Mouse (Mus musculus) small intestine, adult 2 months (tissue): ENCODE measurements around the gene Asb1. TPM values are rescaled to one million over a fixed set of nuclear protein-coding genes. Genes with fewer than 3 reads are reported as not detected.
A peak's percentile ranks its signal among the peaks of the same experiment; 100 is the strongest.

Experiments
- H3K27ac ChIP-seq: fragments of 200-500 bp; 2 replicates; pipeline ENCODE4 v1.5.1; 2012; ENCODE audit warnings: low read depth, low read length, control low read depth, inconsistent platforms; ENCODE audit not compliant: insufficient read depth
- H3K27me3 ChIP-seq: fragments of 200-500 bp; 2 replicates; pipeline ENCODE4 v1.6.1; 2012; ENCODE audit warnings: mild to moderate bottlenecking, moderate library complexity, low read length, inconsistent platforms; ENCODE audit not compliant: control insufficient read depth, insufficient read depth
- H3K36me3 ChIP-seq: fragments of 200-500 bp; 2 replicates; pipeline ENCODE4 v1.6.1; 2012; ENCODE audit warnings: mild to moderate bottlenecking, low read length, control low read depth, inconsistent platforms; ENCODE audit not compliant: control insufficient read depth, insufficient read depth
- H3K4me1 ChIP-seq: fragments of 200-500 bp; 2 replicates; pipeline ENCODE4 v1.6.1; 2012; ENCODE audit warnings: low read length, inconsistent platforms, mixed read lengths; ENCODE audit not compliant: control insufficient read depth, insufficient read depth, insufficient read length
- H3K4me3 ChIP-seq: fragments of 200-500 bp; 2 replicates; pipeline ENCODE4 v1.5.1; 2012; ENCODE audit warnings: low read depth, mild to moderate bottlenecking, control low read depth, inconsistent platforms, low read length, moderate library complexity
- CTCF ChIP-seq: fragments of 200-500 bp; IDR thresholded peaks from 2 replicates; pipeline ENCODE4 v1.5.1; 2012; ENCODE audit warnings: low read depth, mild to moderate bottlenecking, control low read depth, inconsistent platforms, low read length, moderate library complexity, mixed read lengths; ENCODE audit not compliant: insufficient replicate concordance, insufficient read length; ENCODE audit errors: extremely low read depth
- POLR2A ChIP-seq: fragments of 200-500 bp; IDR thresholded peaks from 2 replicates; pipeline ENCODE4 v1.6.1; 2012; ENCODE audit warnings: low read depth, mild to moderate bottlenecking, control low read depth, inconsistent platforms, low read length, moderate library complexity
- WGBS: fragments of 180-500 bp; shearing (Covaris S2); methylation state at CpG from one replicate; pipeline ENCODE4 v1.1.7; 2018; 5-methylcytosine and 5-hydroxymethylcytosine counted together
- polyA plus RNA-seq: library from polyadenylated mRNA; depleted of rRNA; stranded (reverse); fragments of >200 nt; gene quantifications from 2 replicates; pipeline ENCODE4 v1.2.3, GENCODE M21; 2012; rRNA removed

The Asb1 gene
- polyA plus RNA-seq, result 2.1 and 2.3 TPM in 2 replicates

- Histone ChIP-seq H3K27ac (no peak within 1 kb of the TSS), H3K4me1 (peaks cover 12% of the 10 kb centered on the region), H3K27me3 (no peaks in the 10 kb centered on the region), H3K4me3 (peak within 1 kb of the TSS; percentile 90), H3K36me3 (no peaks in the 10 kb centered on the region)
- under 1% methylated on average over 41 of the region's 41 CpGs for WGBS
- TF ChIP-seq CTCF (no peak), POLR2A (peak; percentile 63; the same call in 1 of the 2 replicates)
Observed at GRCm38 (mm10) chr1:91540271-91540826, at the start of gene Asb1. Asb1 (plus strand) TSS chr1:91540544.

- TF ChIP-seq CTCF, result no peak
- no peak for TF ChIP-seq POLR2A
- WGBS, result 64% methylated on average over 2 of the region's 2 CpGs
- Histone ChIP-seq H3K27me3 (no peaks in the 10 kb centered on the region), H3K4me1 (peaks cover 4% of the 10 kb centered on the region; the same call in 1 of the 2 replicates), H3K27ac (no peak overlapping the region), H3K36me3 (no peaks in the 10 kb centered on the region), H3K4me3 (no peak overlapping the region)
Observed at GRCm38 (mm10) chr1:91492740-91493139, 47.6 kb upstream of the Asb1 start.

GRCm38 (mm10) chr1:91493938-91494337 is 46.4 kb upstream of the Asb1 start:
- H3K36me3 ChIP-seq, result no peaks in the 10 kb centered on the region
- no peak overlapping the region for H3K4me3 ChIP-seq
- TF ChIP-seq CTCF, result no peak
- TF ChIP-seq POLR2A, result no peak
- H3K27me3 ChIP-seq, result no peaks in the 10 kb centered on the region
- 42% methylated on average over 3 of the region's 3 CpGs for WGBS
- H3K4me1 ChIP-seq, result peaks cover 4% of the 10 kb centered on the region; the same call in 1 of the 2 replicates
- H3K27ac ChIP-seq, result no peak overlapping the region

- H3K27ac ChIP-seq, result no peak within 1 kb of the TSS
- H3K4me1 ChIP-seq, result peaks cover 4% of the 10 kb centered on the region; the same call in 1 of the 2 replicates
- no peaks in the 10 kb centered on the region for H3K27me3 ChIP-seq
- WGBS, result under 1% methylated on average over 79 of the region's 79 CpGs
- 0 out of 2 replicates have a peak, but pooled peaks cover 1% of the 10 kb centered on the region for H3K36me3 ChIP-seq
- TF ChIP-seq CTCF (no peak), POLR2A (peak; percentile 22; the same call in 1 of the 2 replicates)
- H3K4me3 ChIP-seq, result peak within 1 kb of the TSS; percentile 90
Observed at GRCm38 (mm10) chr1:91494457-91495140, 45.7 kb upstream of the Asb1 start, which contains the start of gene Traf3ip1. Traf3ip1 (plus strand) TSS chr1:91494647.

- TF ChIP-seq POLR2A (no peak), CTCF (no peak)
- H3K27me3 ChIP-seq, result no peaks in the 10 kb centered on the region
- peaks cover 4% of the 10 kb centered on the region; the same call in 1 of the 2 replicates for H3K4me1 ChIP-seq
- H3K27ac ChIP-seq, result no peak overlapping the region
- 24% methylated on average over 5 of the region's 5 CpGs for WGBS
- H3K4me3 ChIP-seq, result peak overlapping the region; percentile 90
- 0 out of 2 replicates have a peak, but pooled peaks cover 1% of the 10 kb centered on the region for H3K36me3 ChIP-seq
Observed at GRCm38 (mm10) chr1:91495321-91495720, 45.0 kb upstream of the Asb1 start.

- TF ChIP-seq POLR2A (no peak), CTCF (no peak)
- WGBS, result 96% methylated on average over 6 of the region's 6 CpGs
- no peaks in the 10 kb centered on the region for H3K27me3 ChIP-seq
Observed at GRCm38 (mm10) chr1:91498579-91498978, 41.8 kb upstream of the Asb1 start.

GRCm38 (mm10) chr1:91504615-91505014 is 35.7 kb upstream of the Asb1 start:
- no peak for TF ChIP-seq POLR2A
- TF ChIP-seq CTCF, result no peak
- Histone ChIP-seq H3K36me3 (peaks cover 13% of the 10 kb centered on the region), H3K4me3 (no peak overlapping the region), H3K27ac (no peak overlapping the region), H3K27me3 (no peaks in the 10 kb centered on the region), H3K4me1 (no peaks in the 10 kb centered on the region)
- WGBS, result 23% methylated on average over 3 of the region's 3 CpGs

More at GRCm38 (mm10) chr1:91498579-91498978, 41.8 kb upstream of the Asb1 start:
- peaks cover 8% of the 10 kb centered on the region for H3K36me3 ChIP-seq
- peaks cover 4% of the 10 kb centered on the region; the same call in 1 of the 2 replicates for H3K4me1 ChIP-seq
- H3K4me3 ChIP-seq, result no peak overlapping the region
- H3K27ac ChIP-seq, result no peak overlapping the region
